In the genomic region with DNA sequence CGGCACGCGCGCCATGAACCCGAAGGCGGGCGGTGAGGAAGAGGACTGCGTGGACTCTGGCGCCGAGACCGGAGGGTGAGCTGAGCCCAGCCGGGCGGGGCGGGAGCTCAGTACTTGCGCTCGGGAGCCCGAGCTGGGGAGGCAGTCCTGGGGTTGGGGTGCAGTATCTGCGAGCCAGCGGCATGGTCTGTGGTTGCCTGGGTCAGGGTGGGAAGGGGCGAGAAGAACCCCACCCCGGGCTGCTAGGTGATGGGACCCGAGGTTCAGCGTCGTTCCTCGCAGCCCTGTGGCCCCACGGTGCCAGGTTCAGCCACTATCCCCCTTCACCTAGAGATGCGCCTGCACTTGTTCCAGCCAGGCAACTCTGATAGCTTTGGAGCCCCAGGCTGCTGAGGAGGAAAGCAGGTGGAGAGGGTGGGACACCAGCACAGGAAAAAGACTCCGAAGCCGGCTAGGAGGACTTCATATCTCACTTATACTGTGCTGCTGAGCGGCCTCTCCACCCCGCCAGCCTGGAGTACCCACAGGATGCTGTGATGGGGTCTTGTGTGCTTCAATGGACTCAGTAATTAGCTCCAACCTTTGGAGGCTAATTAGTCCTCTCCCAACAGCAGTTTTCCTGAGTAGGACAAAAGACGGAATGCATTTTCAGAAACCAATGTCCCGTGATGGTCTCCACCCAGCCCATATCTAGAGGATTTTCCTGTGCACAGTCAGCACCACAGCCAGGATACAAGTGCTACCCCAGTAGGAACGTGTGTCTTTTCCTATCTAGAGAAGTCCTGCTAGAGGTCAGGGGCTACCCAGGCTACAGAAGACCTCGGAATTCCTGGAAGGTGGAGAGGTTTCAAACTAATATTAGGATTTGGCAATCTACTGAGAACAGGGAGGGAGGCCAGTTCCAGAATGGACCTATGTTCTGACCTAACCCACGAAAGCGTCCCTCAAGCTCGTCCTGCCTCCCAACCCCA, we compare ENCODE assay signal across 7 mouse cellular contexts. TPM values are rescaled to one million over a fixed set of nuclear protein-coding genes. Genes with fewer than 3 reads are reported as not detected.
DNase-seq lines count a peak whose midpoint lies in the region; ATAC-seq and TF ChIP-seq lines count a peak whose summit lies in the region.

No protein-coding gene starts in this region.

- 11% methylated on average over 38 of the region's 38 CpGs for WGBS in lung, embryonic 14.5 days
- WGBS in heart, embryonic 12.5 days: 10% methylated on average over 34 of the region's 38 CpGs

- no peak overlapping the region for H3K27ac ChIP-seq in lung, embryonic 14.5 days (ENCODE audit: low read depth)
- H3K27ac ChIP-seq in heart, embryonic 12.5 days (ENCODE audit: poor library complexity, severe bottlenecking): no peak overlapping the region

- H3K36me3 ChIP-seq in lung, embryonic 14.5 days (ENCODE audit: insufficient read depth): no peaks in the 10 kb centered on the region
- no peaks in the 10 kb centered on the region for H3K36me3 ChIP-seq in heart, embryonic 12.5 days

- peak overlapping the region; percentile 58 for H3K4me3 ChIP-seq in lung, embryonic 14.5 days (ENCODE audit: low read depth, low read length)
- H3K4me3 ChIP-seq in heart, embryonic 12.5 days: peak overlapping the region; percentile 69

- peaks cover 9% of the 10 kb centered on the region for H3K4me1 ChIP-seq in lung, embryonic 14.5 days (ENCODE audit: insufficient read depth)
- H3K4me1 ChIP-seq in heart, embryonic 12.5 days (replicated peaks): peaks cover 17% of the 10 kb centered on the region

- H3K27me3 ChIP-seq in lung, embryonic 14.5 days (ENCODE audit: insufficient read depth, low read length): peaks cover 13% of the 10 kb centered on the region; the same call in 1 of the 2 replicates
- peaks cover 27% of the 10 kb centered on the region for H3K27me3 ChIP-seq in heart, embryonic 12.5 days (replicated peaks)

- 0 out of 2 replicates have a peak, but pooled peaks have one; percentile 9 for ATAC-seq in lung, embryonic 14.5 days (ENCODE audit: insufficient read depth)
- peak; percentile 36 for ATAC-seq in heart, embryonic 12.5 days (ENCODE audit: insufficient number of reproducible peaks, low FRiP score)

- DNase-seq in lung, embryonic 14.5 days: peak; percentile 12
- no peak for DNase-seq in lung, postnatal 25 days (ENCODE audit: low spot score)
- peak; percentile 41 for DNase-seq in embryo, embryonic 11 days
- DNase-seq in liver (peak; percentile 18), MN1 (ENCODE audit: low spot score) (no peak)
- DNase-seq in retina, postnatal 1 day: peak; percentile 58

- H3K4me2 ChIP-seq in lung, embryonic 14.5 days: peak overlapping the region; percentile 96
- H3K4me2 ChIP-seq in heart, embryonic 12.5 days: peak overlapping the region; percentile 98

- no peaks in the 10 kb centered on the region for H3K9me3 ChIP-seq in lung, embryonic 14.5 days (ENCODE audit: low read depth, low read length)
- no peaks in the 10 kb centered on the region for H3K9me3 ChIP-seq in heart, embryonic 12.5 days (replicated peaks)

- peak overlapping the region; percentile 63 for H3K9ac ChIP-seq in lung, embryonic 14.5 days
- peak overlapping the region; percentile 84 for H3K9ac ChIP-seq in heart, embryonic 12.5 days

- no peak for TF ChIP-seq CTCF in lung, embryonic 14.5 days (IDR thresholded peaks at IDR 0.05; ENCODE audit: low read depth)

RNA-seq across cellular contexts. Expression of a gene that starts 0.6 kb away (rescaled TPM):
- 3.3 and 4.3 TPM in 2 replicates for polyA plus RNA-seq in lung, embryonic 14.5 days (2014; fragmentation: Nextera tagmentation; extraction: Ambion mirVana)
- 1.9 and 3.1 TPM in 2 replicates for polyA plus RNA-seq in heart, embryonic 12.5 days (2016; fragmentation: Nextera tagmentation; extraction: Ambion mirVana)

RNA-seq across cellular contexts. Expression of a gene that starts 10.6 kb away (rescaled TPM):
- polyA plus RNA-seq in lung, embryonic 14.5 days (2014; fragmentation: Nextera tagmentation; extraction: Ambion mirVana): not detected in 2 replicates
- polyA plus RNA-seq in heart, embryonic 12.5 days (2016; fragmentation: Nextera tagmentation; extraction: Ambion mirVana): 0.20 TPM in 1 of 2 replicates, not detected in the other

Comparison
In these comparisons a context has a peak if more than half of its experiments do, and no peak if none do; other contexts are left out.
1. DNase-seq: peak in lung, embryonic 14.5 days (single experiment), embryo, embryonic 11 days (single experiment), liver (single experiment) and retina, postnatal 1 day (single experiment); none in lung, postnatal 25 days (single experiment) and MN1 (single experiment).